Mouse (Mus musculus) layer of hippocampus, adult 11-12 months (tissue): ENCODE results near the gene Pacsin3.

Source experiments
- DNase-seq: peaks from one replicate; pipeline ENCODE4 v3.0.0; 2022; ENCODE audit warnings: low spot score

Pacsin3 gene

GRCm38 (mm10) chr2:91305926-91306325, 50.2 kb downstream of the Pacsin3 start:
- no peak for DNase-seq

- no peak for DNase-seq
Measured at GRCm38 (mm10) chr2:91306589-91306988, 50.8 kb downstream of the Pacsin3 start.

DNA sequence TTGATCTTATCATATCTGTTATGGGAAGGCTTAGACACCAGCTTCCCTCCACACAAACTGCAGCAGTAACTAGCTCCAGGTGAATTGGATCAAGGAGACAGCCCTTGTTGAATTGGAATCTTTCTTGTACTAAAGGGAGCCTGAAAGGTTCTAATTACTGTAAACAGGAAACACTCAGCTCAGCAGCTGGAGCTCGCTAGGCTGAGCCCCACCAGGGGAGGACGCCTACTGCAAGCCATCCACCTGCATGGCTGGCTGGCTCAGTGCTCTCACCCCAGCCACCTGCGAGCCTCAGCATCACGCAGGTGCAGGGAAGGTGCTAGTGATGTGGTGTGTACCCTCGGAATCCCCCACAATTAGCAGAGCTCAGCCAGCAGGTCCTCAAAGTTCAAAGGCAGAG, 52.9 kb downstream of the Pacsin3 start:
- no peak for DNase-seq

- no peak for DNase-seq
Measured at GRCm38 (mm10) chr2:91309546-91309945, 53.8 kb downstream of the Pacsin3 start.

- no peak for DNase-seq
Measured at GRCm38 (mm10) chr2:91312578-91313311, 57.0 kb downstream of the Pacsin3 start.

DNA sequence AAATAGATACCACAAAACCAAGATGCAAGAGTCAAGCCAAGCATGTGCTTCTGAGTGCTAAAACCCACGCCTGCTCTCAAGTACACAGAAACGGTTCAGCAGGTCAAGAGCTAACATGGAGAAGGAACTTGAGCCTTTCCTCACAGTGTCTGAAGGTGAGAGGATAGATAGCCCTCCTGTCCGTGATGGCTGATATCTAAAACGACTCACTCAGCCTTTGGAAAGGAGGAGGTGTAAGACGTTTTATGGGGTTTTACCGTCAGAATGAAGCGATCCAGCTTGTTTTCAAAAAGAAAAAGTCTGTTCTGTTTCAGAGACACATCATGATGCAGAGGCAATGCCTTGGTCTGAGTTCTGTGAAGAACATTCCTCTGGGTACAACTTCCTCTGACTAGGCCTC, 58.4 kb downstream of the Pacsin3 start:
- DNase-seq = no peak
